Mouse (Mus musculus): ENCODE results near the gene Timm23.

GRCm38 (mm10) chr14:32159150-32159670 lies 42.5 kb downstream of the Timm23 start:
- TF ChIP-seq CTCF (IDR thresholded peaks at IDR 0.05; ENCODE audit: low read depth, low read length) (no peak), POLR2AphosphoS5 (IDR thresholded peaks at IDR 0.05; ENCODE audit: insufficient replicate concordance, low read depth, low read length) (no peak), GATA1 (IDR thresholded peaks at IDR 0.05; ENCODE audit: borderline replicate concordance, low read length) (no peak)

Measured in G1E (cell line).